Mouse (Mus musculus) testis, adult 2 months (tissue): ENCODE data around the gene Kctd15. TPM values are rescaled to one million over a fixed set of nuclear protein-coding genes. Genes with fewer than 3 reads are reported as not detected.
A peak's percentile ranks its signal among the peaks of the same experiment; 100 is the strongest.

Source experiments
- H3K27ac ChIP-seq: fragments of 200-500 bp; 2 replicates; pipeline ENCODE4 v1.5.1; 2012; ENCODE audit warnings: low read depth, low read length; ENCODE audit not compliant: control insufficient read depth, insufficient read depth
- H3K27me3 ChIP-seq: fragments of 200-500 bp; 2 replicates; pipeline ENCODE4 v1.6.1; 2012; ENCODE audit warnings: mild to moderate bottlenecking, low read length, moderate library complexity; ENCODE audit not compliant: control insufficient read depth, insufficient read depth
- H3K36me3 ChIP-seq: fragments of 200-500 bp; 2 replicates; pipeline ENCODE4 v1.6.1; 2012; ENCODE audit warnings: mild to moderate bottlenecking, low read length; ENCODE audit not compliant: control insufficient read depth, insufficient read depth
- H3K4me1 ChIP-seq: fragments of 200-500 bp; 2 replicates; pipeline ENCODE4 v1.6.1; 2012; ENCODE audit warnings: low read length; ENCODE audit not compliant: control insufficient read depth, insufficient read depth
- H3K4me3 ChIP-seq: fragments of 200-500 bp; 2 replicates; pipeline ENCODE4 v1.5.1; 2012; ENCODE audit warnings: low read depth, mild to moderate bottlenecking, low read length, moderate library complexity, mixed read lengths; ENCODE audit not compliant: control insufficient read depth
- CTCF ChIP-seq: fragments of 200-500 bp; IDR thresholded peaks from 2 replicates; pipeline ENCODE4 v1.5.1; 2012; ENCODE audit warnings: low read depth, mild to moderate bottlenecking, inconsistent platforms, low read length, moderate library complexity; ENCODE audit not compliant: control insufficient read depth, insufficient read depth, insufficient replicate concordance
- POLR2A ChIP-seq: fragments of 200-500 bp; IDR thresholded peaks from 2 replicates; pipeline ENCODE4 v1.6.1; 2012; ENCODE audit warnings: low read depth, mild to moderate bottlenecking, inconsistent platforms, low read length, moderate library complexity; ENCODE audit not compliant: control insufficient read depth
- polyA plus RNA-seq: library from polyadenylated mRNA; depleted of rRNA; stranded (reverse); fragments of >200 nt; gene quantifications from 2 replicates; pipeline ENCODE4 v1.2.3, GENCODE M21; 2012; rRNA removed

The Kctd15 gene
- polyA plus RNA-seq = 2.6 and 3.3 TPM in 2 replicates

GRCm38 (mm10) chr7:34656632-34657031, at the start of gene Kctd15:
Gene Kctd15 (minus strand): TSS chr7:34656732.
- Histone ChIP-seq H3K36me3 (no peaks in the 10 kb centered on the region), H3K27me3 (no peaks in the 10 kb centered on the region; the same call in 1 of the 2 replicates), H3K4me1 (peaks cover 19% of the 10 kb centered on the region), H3K27ac (no peak within 1 kb of the TSS), H3K4me3 (peak within 1 kb of the TSS; percentile 87)
- TF ChIP-seq POLR2A (no peak), CTCF (no peak)

GRCm38 (mm10) chr7:34704401-34704800, 47.9 kb upstream of the Kctd15 start:
- TF ChIP-seq POLR2A (no peak), CTCF (no peak)
- Histone ChIP-seq H3K4me3 (no peak overlapping the region), H3K27me3 (no peaks in the 10 kb centered on the region), H3K4me1 (no peaks in the 10 kb centered on the region), H3K36me3 (no peaks in the 10 kb centered on the region), H3K27ac (no peak overlapping the region)

- H3K4me3 ChIP-seq = no peak overlapping the region
- TF ChIP-seq CTCF = no peak
- TF ChIP-seq POLR2A = no peak
- no peak overlapping the region for H3K27ac ChIP-seq
- no peaks in the 10 kb centered on the region for H3K27me3 ChIP-seq
- H3K36me3 ChIP-seq = no peaks in the 10 kb centered on the region
- no peaks in the 10 kb centered on the region for H3K4me1 ChIP-seq
These were observed 46.9 kb upstream of the Kctd15 start for GRCm38 (mm10) chr7:34703437-34703836.

GRCm38 (mm10) chr7:34702718-34703351, 46.3 kb upstream of the Kctd15 start:
- H3K27ac ChIP-seq = no peak overlapping the region
- no peak for TF ChIP-seq POLR2A
- TF ChIP-seq CTCF = no peak
- H3K27me3 ChIP-seq = no peaks in the 10 kb centered on the region
- no peaks in the 10 kb centered on the region for H3K36me3 ChIP-seq
- no peak overlapping the region for H3K4me3 ChIP-seq
- no peaks in the 10 kb centered on the region for H3K4me1 ChIP-seq

- Histone ChIP-seq H3K27me3 (no peaks in the 10 kb centered on the region), H3K4me3 (no peak overlapping the region), H3K4me1 (no peaks in the 10 kb centered on the region), H3K27ac (no peak overlapping the region), H3K36me3 (no peaks in the 10 kb centered on the region)
- TF ChIP-seq POLR2A (no peak), CTCF (no peak)
These were observed 43.4 kb upstream of the Kctd15 start for GRCm38 (mm10) chr7:34699888-34700287.

- H3K4me1 ChIP-seq = 0 out of 2 replicates have a peak, but pooled peaks cover 3% of the 10 kb centered on the region
- no peak for TF ChIP-seq POLR2A
- no peak for TF ChIP-seq CTCF
- no peak overlapping the region for H3K4me3 ChIP-seq
- no peaks in the 10 kb centered on the region for H3K36me3 ChIP-seq
- no peak overlapping the region for H3K27ac ChIP-seq
- no peaks in the 10 kb centered on the region for H3K27me3 ChIP-seq
These were observed 41.7 kb upstream of the Kctd15 start for GRCm38 (mm10) chr7:34698221-34698620.

- H3K4me3 ChIP-seq = no peak overlapping the region
- TF ChIP-seq POLR2A (no peak), CTCF (no peak)
- no peaks in the 10 kb centered on the region for H3K27me3 ChIP-seq
- H3K36me3 ChIP-seq = no peaks in the 10 kb centered on the region
- no peak overlapping the region for H3K27ac ChIP-seq
- 0 out of 2 replicates have a peak, but pooled peaks cover 3% of the 10 kb centered on the region for H3K4me1 ChIP-seq
These were observed 39.6 kb upstream of the Kctd15 start for GRCm38 (mm10) chr7:34696086-34696485.

GRCm38 (mm10) chr7:34694898-34695297, 38.4 kb upstream of the Kctd15 start:
- H3K4me3 ChIP-seq = no peak overlapping the region

More at GRCm38 (mm10) chr7:34694898-34695297, 38.4 kb upstream of the Kctd15 start:
- no peak overlapping the region for H3K27ac ChIP-seq
- no peaks in the 10 kb centered on the region for H3K27me3 ChIP-seq
- 0 out of 2 replicates have a peak, but pooled peaks cover 3% of the 10 kb centered on the region for H3K4me1 ChIP-seq
- H3K36me3 ChIP-seq = no peaks in the 10 kb centered on the region
- TF ChIP-seq CTCF (no peak), POLR2A (no peak)
